Mouse (Mus musculus) liver, embryonic 15.5 days (tissue): ENCODE results near the gene Pde4dip. TPM values are rescaled to one million over a fixed set of nuclear protein-coding genes. Genes with fewer than 3 reads are reported as not detected.

Source experiments
- ATAC-seq: fragments of 200-750 bp; cut with Nextera tagmentation; 2 replicates; pipeline ENCODE4 v1.8.0; 2017; ENCODE audit warnings: moderate number of reproducible peaks, mild to moderate bottlenecking, moderate library complexity; ENCODE audit not compliant: insufficient read depth
- H3K27ac ChIP-seq: fragments of 300-500 bp; sonication (generic); replicated peaks from 2 replicates; pipeline ENCODE4 v1.5.1; 2015; ENCODE audit warnings: mild to moderate bottlenecking, inconsistent platforms
- H3K27me3 ChIP-seq: fragments of 300-500 bp; sonication (generic); 2 replicates; pipeline ENCODE4 v1.6.1; 2015; ENCODE audit warnings: mild to moderate bottlenecking, inconsistent platforms
- H3K36me3 ChIP-seq: fragments of 300-500 bp; sonication (generic); replicated peaks from 2 replicates; pipeline ENCODE4 v1.6.1; 2015; ENCODE audit warnings: moderate library complexity, mild to moderate bottlenecking, inconsistent platforms
- H3K4me1 ChIP-seq: fragments of 300-500 bp; sonication (generic); replicated peaks from 2 replicates; pipeline ENCODE4 v1.6.1; 2015; ENCODE audit warnings: inconsistent platforms
- H3K4me2 ChIP-seq: fragments of 300-500 bp; sonication (generic); 2 replicates; pipeline ENCODE4 v1.6.1; 2015; ENCODE audit warnings: moderate library complexity, mild to moderate bottlenecking, inconsistent platforms
- H3K4me3 ChIP-seq: fragments of 300-500 bp; sonication (generic); replicated peaks from 2 replicates; pipeline ENCODE4 v1.5.1; 2015; ENCODE audit warnings: mild to moderate bottlenecking, inconsistent platforms
- H3K9ac ChIP-seq: fragments of 300-500 bp; sonication (generic); 2 replicates; pipeline ENCODE4 v1.6.1; 2015; ENCODE audit warnings: moderate library complexity, mild to moderate bottlenecking, inconsistent platforms
- H3K9me3 ChIP-seq: fragments of 300-500 bp; sonication (generic); replicated peaks from 2 replicates; pipeline ENCODE4 v1.6.1; 2016; ENCODE audit warnings: inconsistent platforms
- WGBS: fragments of 180-500 bp; shearing (Covaris S2); methylation state at CpG from one replicate; pipeline ENCODE4 v1.1.7; 2015; ENCODE audit warnings: mixed read lengths; ENCODE audit not compliant: insufficient replicate concordance; 5-methylcytosine and 5-hydroxymethylcytosine counted together
- polyA plus RNA-seq: library from polyadenylated mRNA; unstranded; fragments of >200 nt; fragmentation: Nextera tagmentation; extraction: Ambion mirVana; gene quantifications from 2 replicates; pipeline ENCODE4 v1.2.1, GENCODE M21; 2015

Pde4dip gene
- polyA plus RNA-seq, 1 experiment from 2014 or later, result 9.6 TPM

- no peak overlapping the region for H3K27ac ChIP-seq
- H3K4me2 ChIP-seq, result peak overlapping the region; percentile 13; the same call in 1 of the 2 replicates
These were observed 41.8 kb upstream of the Pde4dip start for GRCm38 (mm10) chr3:97930141-97930786.

GRCm38 (mm10) chr3:97928968-97929858, 40.7 kb upstream of the Pde4dip start:
- Histone ChIP-seq H3K27me3 (no peaks in the 10 kb centered on the region), H3K4me1 (peaks cover 64% of the 10 kb centered on the region), H3K9ac (no peak overlapping the region), H3K4me2 (peak overlapping the region; percentile 2; the same call in 1 of the 2 replicates), H3K4me3 (no peak overlapping the region), H3K27ac (no peak overlapping the region), H3K9me3 (no peaks in the 10 kb centered on the region), H3K36me3 (no peaks in the 10 kb centered on the region)
- WGBS, result 28% methylated on average over 9 of the region's 9 CpGs
- ATAC-seq, result peak; percentile 48

More at GRCm38 (mm10) chr3:97930141-97930786, 41.8 kb upstream of the Pde4dip start:
- no peak for ATAC-seq
- peaks cover 72% of the 10 kb centered on the region for H3K4me1 ChIP-seq
- no peaks in the 10 kb centered on the region for H3K9me3 ChIP-seq
- no peak overlapping the region for H3K4me3 ChIP-seq
- H3K9ac ChIP-seq, result no peak overlapping the region
- no peaks in the 10 kb centered on the region for H3K27me3 ChIP-seq
- WGBS, result 35% methylated on average over 12 of the region's 12 CpGs
- H3K36me3 ChIP-seq, result no peaks in the 10 kb centered on the region

- Histone ChIP-seq H3K27me3 (no peaks in the 10 kb centered on the region), H3K4me3 (no peak overlapping the region), H3K9ac (no peak overlapping the region), H3K36me3 (peaks cover 14% of the 10 kb centered on the region), H3K27ac (no peak overlapping the region), H3K9me3 (no peaks in the 10 kb centered on the region), H3K4me2 (no peak overlapping the region), H3K4me1 (peaks cover 48% of the 10 kb centered on the region)
- 47% methylated on average over 4 of the region's 4 CpGs for WGBS
- no peak for ATAC-seq
These were observed 38.8 kb upstream of the Pde4dip start for GRCm38 (mm10) chr3:97927322-97927721.

- Histone ChIP-seq H3K27ac (no peak overlapping the region), H3K4me2 (no peak overlapping the region), H3K9ac (no peak overlapping the region), H3K4me3 (no peak overlapping the region), H3K4me1 (peaks cover 28% of the 10 kb centered on the region), H3K36me3 (peaks cover 32% of the 10 kb centered on the region), H3K27me3 (no peaks in the 10 kb centered on the region), H3K9me3 (no peaks in the 10 kb centered on the region)
- no peak for ATAC-seq
- 75% methylated on average over 2 of the region's 2 CpGs for WGBS
These were observed 36.7 kb upstream of the Pde4dip start for GRCm38 (mm10) chr3:97925246-97925645.

- H3K27me3 ChIP-seq, result no peaks in the 10 kb centered on the region
- H3K9ac ChIP-seq, result no peak overlapping the region
- H3K4me3 ChIP-seq, result no peak overlapping the region
- H3K4me2 ChIP-seq, result no peak overlapping the region
- no peaks in the 10 kb centered on the region for H3K4me1 ChIP-seq
- peaks cover 79% of the 10 kb centered on the region for H3K36me3 ChIP-seq
- no peak for ATAC-seq
- no peak overlapping the region for H3K27ac ChIP-seq
- 80% methylated on average over 10 of the region's 10 CpGs for WGBS
- no peaks in the 10 kb centered on the region for H3K9me3 ChIP-seq
These were observed 30.5 kb upstream of the Pde4dip start for GRCm38 (mm10) chr3:97918885-97919550.

- no peaks in the 10 kb centered on the region for H3K27me3 ChIP-seq
- WGBS, result 72% methylated on average over 4 of the region's 4 CpGs
- peaks cover 57% of the 10 kb centered on the region for H3K36me3 ChIP-seq
- H3K9me3 ChIP-seq, result no peaks in the 10 kb centered on the region
- no peak overlapping the region for H3K27ac ChIP-seq
- no peak for ATAC-seq
- no peak overlapping the region for H3K4me2 ChIP-seq
- no peak overlapping the region for H3K4me3 ChIP-seq
- H3K9ac ChIP-seq, result no peak overlapping the region
- no peaks in the 10 kb centered on the region for H3K4me1 ChIP-seq
These were observed 26.6 kb upstream of the Pde4dip start for GRCm38 (mm10) chr3:97915081-97915480.

- Histone ChIP-seq H3K9ac (no peak overlapping the region), H3K4me2 (no peak overlapping the region), H3K36me3 (peaks cover 41% of the 10 kb centered on the region), H3K27ac (no peak overlapping the region), H3K27me3 (no peaks in the 10 kb centered on the region), H3K4me1 (no peaks in the 10 kb centered on the region), H3K4me3 (no peak overlapping the region), H3K9me3 (no peaks in the 10 kb centered on the region)
- WGBS, result 86% methylated on average over 7 of the region's 7 CpGs
- no peak for ATAC-seq
These were observed 22.6 kb upstream of the Pde4dip start for GRCm38 (mm10) chr3:97911093-97911492.

GRCm38 (mm10) chr3:97909737-97910136, 21.2 kb upstream of the Pde4dip start:
- no peak for ATAC-seq
- Histone ChIP-seq H3K27ac (no peak overlapping the region), H3K27me3 (no peaks in the 10 kb centered on the region), H3K4me2 (no peak overlapping the region), H3K4me3 (no peak overlapping the region), H3K4me1 (no peaks in the 10 kb centered on the region), H3K9ac (no peak overlapping the region), H3K36me3 (peaks cover 28% of the 10 kb centered on the region), H3K9me3 (no peaks in the 10 kb centered on the region)
- 66% methylated on average over 2 of the region's 2 CpGs for WGBS

GRCm38 (mm10) chr3:97901586-97901985, 13.1 kb upstream of the Pde4dip start:
- peak overlapping the region; percentile 94 for H3K9ac ChIP-seq
- peak overlapping the region; percentile 71 for H3K4me2 ChIP-seq
- no peaks in the 10 kb centered on the region for H3K27me3 ChIP-seq
- H3K4me1 ChIP-seq, result peaks cover 18% of the 10 kb centered on the region
- no peaks in the 10 kb centered on the region for H3K9me3 ChIP-seq
- 11% methylated on average over 5 of the region's 5 CpGs for WGBS
- no peak for ATAC-seq
- H3K36me3 ChIP-seq, result no peaks in the 10 kb centered on the region
- H3K27ac ChIP-seq, result 0 out of 2 replicates have a peak overlapping the region, but pooled peaks have one; percentile 59
- peak overlapping the region; percentile 90 for H3K4me3 ChIP-seq

- ATAC-seq, result peak; percentile 76
- peak within 1 kb of the TSS; percentile 90 for H3K4me3 ChIP-seq
- H3K4me1 ChIP-seq, result peaks cover 18% of the 10 kb centered on the region
- peak within 1 kb of the TSS; percentile 94 for H3K9ac ChIP-seq
- H3K36me3 ChIP-seq, result no peaks in the 10 kb centered on the region
- H3K27ac ChIP-seq, result peak within 1 kb of the TSS; percentile 59; the same call in 1 of the 2 replicates
- no peaks in the 10 kb centered on the region for H3K9me3 ChIP-seq
- WGBS, result 4% methylated on average over 41 of the region's 41 CpGs
- H3K4me2 ChIP-seq, result peak within 1 kb of the TSS; percentile 71
- H3K27me3 ChIP-seq, result no peaks in the 10 kb centered on the region
These were observed 12.3 kb upstream of the Pde4dip start, which contains the start of gene Sec22b for GRCm38 (mm10) chr3:97900516-97901490. Gene Sec22b, plus strand, starts transcription at chr3:97901190.
